Mouse (Mus musculus): ENCODE results near the gene Zbtb8os. TPM values are rescaled to one million over a fixed set of nuclear protein-coding genes. Genes with fewer than 3 reads are reported as not detected.

Zbtb8os gene
- polyA plus RNA-seq (2012; rRNA removed) = 22.3 and 24.5 TPM in 2 replicates
- 33.2 and 33.8 TPM in 2 replicates for polyA plus RNA-seq (2014; fragmentation: Nextera tagmentation; extraction: Ambion mirVana)

DNA sequence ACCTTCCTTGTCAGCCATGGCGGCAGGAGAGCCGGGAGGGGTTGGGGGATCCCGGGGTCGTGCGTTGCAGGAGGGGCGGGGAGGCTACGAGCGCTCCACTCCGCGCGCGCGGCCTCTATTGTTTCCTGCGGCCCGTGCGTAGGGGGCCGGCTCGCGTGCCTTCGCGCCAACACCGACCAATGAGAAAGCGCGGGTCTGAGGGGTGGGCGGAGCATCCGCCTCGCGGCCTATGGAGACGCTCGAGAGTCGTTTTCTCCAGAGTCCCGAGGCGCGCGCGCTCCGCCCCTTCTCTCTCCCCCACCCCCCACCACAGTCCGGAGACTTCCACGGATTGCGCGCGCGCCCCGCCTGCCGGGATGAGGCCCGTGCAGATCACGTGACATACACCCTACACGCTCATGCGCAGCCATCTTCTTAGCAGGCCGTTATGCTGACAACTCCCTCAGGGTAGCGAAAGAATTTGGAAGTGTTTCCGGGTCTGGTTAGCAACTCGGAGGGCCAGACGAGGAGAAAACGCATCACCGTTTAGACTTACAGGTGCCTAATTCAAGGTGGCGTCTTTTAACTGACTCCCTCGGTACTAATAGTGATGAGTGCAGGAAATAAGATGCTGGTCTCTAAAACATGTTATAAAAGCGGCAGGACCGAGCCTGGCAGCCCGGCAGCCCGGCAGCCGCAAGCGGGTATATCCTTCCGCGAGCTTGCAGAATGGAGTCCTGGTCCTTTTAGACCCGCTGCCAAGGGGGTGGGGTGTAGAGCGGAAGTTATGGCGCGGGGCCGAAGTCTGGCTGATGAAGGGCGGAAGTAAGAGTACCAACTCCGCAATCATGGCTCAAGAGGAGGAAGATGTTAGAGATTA is at the start of gene Zbtb8os, which contains the start of gene Rbbp4:
Zbtb8os (plus strand) TSS at position 480 of the 859 bp plus-strand sequence.
Rbbp4 (minus strand) TSS at position 155 of the 859 bp plus-strand sequence.
- DNase-seq (ENCODE audit: low read depth in 3 of 3, low spot score in 3 of 3) = peak; percentile 96 to 98 (median 97)
- under 1% methylated on average over 69 of the region's 73 CpGs for WGBS (ENCODE audit: insufficient replicate concordance)

DNA sequence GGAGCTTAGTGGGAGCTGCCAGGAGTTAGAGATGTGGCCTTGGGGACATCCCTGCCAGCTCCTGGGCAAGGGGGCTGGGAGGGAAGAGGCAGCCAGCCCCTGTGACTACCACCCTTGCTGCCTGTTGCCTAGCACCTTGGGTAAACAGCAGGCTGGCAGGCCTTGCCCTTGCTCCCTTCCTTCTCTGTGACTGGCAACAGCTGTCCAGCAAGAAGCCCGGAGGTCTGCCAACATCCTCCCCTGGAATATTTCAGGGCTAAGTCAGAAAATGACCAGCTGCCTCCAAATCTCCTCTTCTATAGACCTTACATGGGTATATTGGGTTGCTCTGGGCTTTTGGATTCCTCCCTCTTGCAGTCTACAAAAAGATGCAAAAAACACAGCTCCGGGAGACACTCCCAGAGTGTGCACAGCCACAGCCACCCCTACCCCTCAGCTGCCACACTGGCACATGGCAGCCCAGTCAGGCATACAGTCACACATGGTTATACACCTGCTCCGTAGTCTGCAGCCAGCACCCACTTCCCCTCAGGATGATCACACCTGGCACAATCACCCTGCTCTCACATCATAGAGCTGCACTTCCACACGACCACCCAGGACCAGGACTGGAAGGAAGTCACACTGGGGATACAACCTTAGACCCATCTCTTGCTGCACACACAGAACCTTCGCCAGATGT is 49.4 kb upstream of the Zbtb8os start:
- Histone ChIP-seq H3K4me3 (ENCODE audit: insufficient read depth in 1 of 2, low read depth in 2 of 2, low read length in 2 of 2) (no peak overlapping the region), H3K27ac (no peak overlapping the region), H3K27me3 (ENCODE audit: control insufficient read depth, insufficient read depth, low read length) (peaks cover 28% of the 10 kb centered on the region), H3K36me3 (replicated peaks; ENCODE audit: control insufficient read depth, insufficient read depth, low read depth) (no peaks in the 10 kb centered on the region), H3K4me1 (replicated peaks; ENCODE audit: control insufficient read depth in 2 of 2, insufficient read depth in 2 of 2, low read length in 1 of 2) (no peaks in the 10 kb centered on the region), H3K9me3 (ENCODE audit: control insufficient read depth, low read length) (no peaks in the 10 kb centered on the region), H3K4me2 (ENCODE audit: low read depth) (no peak overlapping the region), H3K9ac (replicated peaks) (no peak overlapping the region)
- no peak for ATAC-seq (ENCODE audit: insufficient read depth)
- no peak for TF ChIP-seq CTCF (IDR thresholded peaks at IDR 0.05; ENCODE audit: low read depth)
- TF ChIP-seq EP300 (IDR thresholded peaks at IDR 0.05; ENCODE audit: low read depth) = no peak
- no peak for DNase-seq (ENCODE audit: low read depth in 3 of 3, low spot score in 3 of 3)
- 54% methylated on average over 5 of the region's 5 CpGs for WGBS (ENCODE audit: insufficient replicate concordance)

More for the DNA sequence above, at the start of gene Zbtb8os, which contains the start of gene Rbbp4:
- Histone ChIP-seq H3K9me3 (ENCODE audit: control insufficient read depth, low read length) (no peaks in the 10 kb centered on the region), H3K36me3 (replicated peaks; ENCODE audit: control insufficient read depth, insufficient read depth, low read depth) (peaks cover 29% of the 10 kb centered on the region), H3K4me1 (replicated peaks; ENCODE audit: control insufficient read depth in 2 of 2, insufficient read depth in 2 of 2, low read length in 1 of 2) (peaks cover 40 to 41% of the 10 kb centered on the region in 2 experiments), H3K27ac (peak within 1 kb of the TSS; percentile 98), H3K27me3 (ENCODE audit: control insufficient read depth, insufficient read depth, low read length) (no peaks in the 10 kb centered on the region), H3K4me2 (ENCODE audit: low read depth) (peak within 1 kb of the TSS; percentile 97), H3K4me3 (ENCODE audit: insufficient read depth in 1 of 2, low read depth in 2 of 2, low read length in 2 of 2) (peak within 1 kb of the TSS; percentile 87 to 99), H3K9ac (replicated peaks) (peak within 1 kb of the TSS; percentile 95)
- TF ChIP-seq EP300 (IDR thresholded peaks at IDR 0.05; ENCODE audit: low read depth) (peak; percentile 32; the same call in 1 of the 2 replicates), CTCF (IDR thresholded peaks at IDR 0.05; ENCODE audit: low read depth) (peak; percentile 34)
- peak; percentile 87 for ATAC-seq (ENCODE audit: insufficient read depth)

- Histone ChIP-seq H3K27me3 (ENCODE audit: control insufficient read depth, insufficient read depth, low read length) (peaks cover 28% of the 10 kb centered on the region), H3K9ac (replicated peaks) (no peak overlapping the region; the same call in 1 of the 2 replicates), H3K36me3 (replicated peaks; ENCODE audit: control insufficient read depth, insufficient read depth, low read depth) (no peaks in the 10 kb centered on the region), H3K27ac (no peak overlapping the region), H3K4me1 (replicated peaks; ENCODE audit: control insufficient read depth in 2 of 2, insufficient read depth in 2 of 2, low read length in 1 of 2) (no peaks in the 10 kb centered on the region), H3K9me3 (ENCODE audit: control insufficient read depth, low read length) (no peaks in the 10 kb centered on the region), H3K4me3 (ENCODE audit: insufficient read depth in 1 of 2, low read depth in 2 of 2, low read length in 2 of 2) (peak overlapping the region in 1 of 2 experiments; percentile 52; a peak in 2 of 4 replicates), H3K4me2 (ENCODE audit: low read depth) (peak overlapping the region; percentile 76)
- no peak for ATAC-seq (ENCODE audit: insufficient read depth)
- 0 out of 2 replicates have a peak, but pooled peaks have one; percentile 8 for TF ChIP-seq CTCF (IDR thresholded peaks at IDR 0.05; ENCODE audit: low read depth)
- no peak for TF ChIP-seq EP300 (IDR thresholded peaks at IDR 0.05; ENCODE audit: low read depth)
- WGBS (ENCODE audit: insufficient replicate concordance) = 5% methylated on average over 27 of the region's 28 CpGs
- no peak for DNase-seq (ENCODE audit: low read depth in 3 of 3, low spot score in 3 of 3)
These were observed 48.6 kb upstream of the Zbtb8os start for GRCm38 (mm10) chr4:129286683-129287471.

- Histone ChIP-seq H3K27ac (no peak within 1 kb of the TSS), H3K9ac (replicated peaks) (no peak within 1 kb of the TSS; the same call in 1 of the 2 replicates), H3K4me1 (replicated peaks; ENCODE audit: control insufficient read depth in 2 of 2, insufficient read depth in 2 of 2, low read length in 1 of 2) (no peaks in the 10 kb centered on the region), H3K9me3 (ENCODE audit: control insufficient read depth, low read length) (no peaks in the 10 kb centered on the region), H3K36me3 (replicated peaks; ENCODE audit: control insufficient read depth, insufficient read depth, low read depth) (no peaks in the 10 kb centered on the region), H3K27me3 (ENCODE audit: control insufficient read depth, insufficient read depth, low read length) (peaks cover 28% of the 10 kb centered on the region), H3K4me2 (ENCODE audit: low read depth) (peak within 1 kb of the TSS; percentile 76), H3K4me3 (ENCODE audit: insufficient read depth in 1 of 2, low read depth in 2 of 2, low read length in 2 of 2) (peak within 1 kb of the TSS; percentile 17 to 52; a peak in 3 of 4 replicates)
- DNase-seq (ENCODE audit: low read depth in 3 of 3, low spot score in 3 of 3) (no peak), ATAC-seq (ENCODE audit: insufficient read depth) (no peak; the same call in 1 of the 2 replicates)
- TF ChIP-seq EP300 (IDR thresholded peaks at IDR 0.05; ENCODE audit: low read depth) = no peak
- TF ChIP-seq CTCF (IDR thresholded peaks at IDR 0.05; ENCODE audit: low read depth) = no peak
- WGBS (ENCODE audit: insufficient replicate concordance) = 1% methylated on average over 48 of the region's 53 CpGs
These were observed 48.0 kb upstream of the Zbtb8os start, which contains the start of gene Sync for GRCm38 (mm10) chr4:129287472-129287981. Gene Sync, plus strand, starts transcription at chr4:129287617.

All from liver, embryonic 14.5 days (tissue).